Mouse (Mus musculus): ENCODE data around the gene Lce1e. TPM values are rescaled to one million over a fixed set of nuclear protein-coding genes. Genes with fewer than 3 reads are reported as not detected.

Lce1e gene
- polyA plus RNA-seq (2014; fragmentation: Illumina TruSeq; extraction: RNeasy Lipid Tissue Mini Kit (QIAGEN cat#74804); ENCODE audit: low read depth, low replicate concordance), result not detected

DNA sequence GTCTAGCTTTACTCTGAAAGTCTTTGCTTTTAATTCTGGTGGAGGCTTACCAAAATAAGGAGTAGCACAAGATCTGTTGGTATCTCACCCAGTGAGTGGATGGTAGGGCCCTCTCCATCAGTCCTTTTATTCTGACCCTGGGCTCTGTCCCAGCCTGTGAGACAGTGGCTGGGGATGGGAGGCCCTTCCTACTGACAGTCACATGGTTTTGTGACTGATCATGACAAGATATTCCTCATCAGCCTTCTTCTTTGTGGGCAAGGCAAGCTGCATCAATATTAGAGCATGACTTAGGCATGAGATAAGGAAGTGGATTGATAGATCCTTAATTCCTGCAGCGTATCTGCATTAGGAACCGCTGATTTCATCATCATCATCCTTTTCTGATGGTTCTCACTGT, at the start of gene Lce1e:
Gene Lce1e, minus strand, starts transcription at position 101 of the 400 bp plus-strand sequence.

DNA sequence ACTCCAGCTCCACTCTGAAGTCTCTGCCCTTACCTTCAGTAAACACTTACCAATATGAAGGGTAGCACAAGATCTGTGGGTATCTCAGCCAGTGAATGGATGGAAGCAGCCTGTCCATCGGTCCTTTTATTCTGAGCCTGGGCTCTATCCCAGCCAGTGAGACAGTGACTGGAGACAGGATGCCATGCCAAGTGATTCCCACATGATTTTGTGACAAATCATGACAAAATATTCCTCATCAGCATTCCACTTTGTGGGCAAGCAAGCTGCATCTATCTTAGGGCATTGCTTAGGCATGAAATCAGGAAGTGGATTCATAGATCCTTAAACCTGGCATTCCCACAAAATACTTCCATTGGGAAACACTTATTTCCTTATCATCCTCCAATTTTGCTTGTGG, 43.4 kb upstream of the Lce1e start, which contains the start of gene Lce1g:
Gene Lce1g, minus strand, starts transcription at position 101 of the 400 bp plus-strand sequence.

DNA sequence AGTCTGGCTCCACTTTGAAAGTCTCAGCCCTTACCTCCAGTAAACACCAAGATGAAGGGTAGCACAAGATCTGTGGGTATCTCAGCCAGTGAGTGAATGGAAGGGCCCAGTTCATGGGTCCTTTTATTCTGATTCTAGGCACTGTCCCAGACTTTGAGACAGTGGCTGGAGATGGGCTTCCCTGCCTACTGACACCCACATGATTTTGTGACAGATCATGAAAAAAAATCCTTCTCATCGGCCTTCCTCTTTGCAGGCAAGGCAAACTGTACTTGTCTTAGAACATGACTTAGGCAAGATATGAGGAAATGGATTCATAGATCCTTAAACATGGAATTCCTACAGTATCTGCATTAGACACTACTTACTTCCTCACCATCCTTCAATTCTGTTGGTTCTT, 30.1 kb upstream of the Lce1e start, which contains the start of gene Gm38119:
Gene Gm38119, minus strand, starts transcription at position 101 of the 400 bp plus-strand sequence.

DNA sequence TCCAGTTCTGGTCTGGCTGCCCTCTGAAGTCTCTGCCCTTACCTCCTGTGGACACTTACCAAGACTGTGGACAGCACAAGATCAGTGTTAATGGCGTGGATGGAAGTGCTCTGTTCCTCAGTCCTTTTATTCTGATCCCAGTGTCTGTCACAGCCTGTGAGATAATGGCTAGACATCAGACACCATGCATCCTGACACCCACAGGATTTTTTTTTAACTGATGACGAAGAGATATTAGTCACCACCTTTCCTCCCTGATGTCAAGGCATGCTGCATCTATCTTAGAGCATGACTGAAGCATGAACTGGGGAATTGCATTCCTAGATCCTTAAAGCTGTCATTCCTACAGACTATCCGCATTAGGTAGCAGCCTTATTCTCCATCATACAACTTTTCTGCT, 11.4 kb upstream of the Lce1e start, which contains the start of gene Lce1f:
Gene Lce1f, minus strand, starts transcription at position 101 of the 400 bp plus-strand sequence.

DNA sequence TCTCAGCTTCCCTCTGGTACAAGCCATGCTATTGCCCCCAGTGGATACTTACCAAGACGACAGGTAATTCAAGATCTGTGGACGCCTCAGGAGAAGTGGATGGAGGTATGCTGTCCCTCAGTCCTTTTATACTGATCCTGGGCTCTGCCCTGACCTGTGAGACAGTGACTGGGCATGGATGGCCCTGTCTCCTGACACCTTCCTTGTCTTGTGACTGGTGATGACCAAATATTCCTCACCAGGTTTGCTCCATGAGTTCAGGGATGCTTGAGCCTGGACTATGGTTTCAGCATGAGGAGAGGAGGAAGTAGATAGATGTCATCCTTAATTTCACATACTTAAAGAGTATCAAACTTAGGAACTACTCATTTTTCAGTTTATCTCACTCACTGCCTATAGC, 21.8 kb downstream of the Lce1e start, which contains the start of gene Lce1d:
Gene Lce1d, minus strand, starts transcription at position 101 of the 400 bp plus-strand sequence.

DNA sequence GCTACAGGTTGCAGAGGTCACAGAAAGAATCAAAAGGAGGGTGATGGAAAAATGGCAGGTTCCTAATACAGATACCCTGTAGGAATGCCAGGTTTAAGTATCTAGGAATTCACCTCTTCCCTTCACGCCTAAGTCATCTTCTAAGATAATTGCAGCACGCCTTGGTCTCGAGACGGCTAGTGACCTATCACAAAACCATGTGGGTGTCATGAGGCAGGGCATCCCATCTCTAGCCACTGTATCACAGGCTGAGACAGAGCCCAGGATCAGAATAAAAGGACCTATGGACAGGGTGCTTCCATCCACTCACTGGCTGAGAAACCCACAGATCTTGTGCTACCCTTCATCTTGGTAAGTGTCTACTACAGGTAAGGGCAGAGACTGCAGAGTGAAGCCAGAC, 29.9 kb downstream of the Lce1e start, which contains the start of gene Lce1c:
Gene Lce1c, plus strand, starts transcription at position 301 of the 400 bp plus-strand sequence.

DNA sequence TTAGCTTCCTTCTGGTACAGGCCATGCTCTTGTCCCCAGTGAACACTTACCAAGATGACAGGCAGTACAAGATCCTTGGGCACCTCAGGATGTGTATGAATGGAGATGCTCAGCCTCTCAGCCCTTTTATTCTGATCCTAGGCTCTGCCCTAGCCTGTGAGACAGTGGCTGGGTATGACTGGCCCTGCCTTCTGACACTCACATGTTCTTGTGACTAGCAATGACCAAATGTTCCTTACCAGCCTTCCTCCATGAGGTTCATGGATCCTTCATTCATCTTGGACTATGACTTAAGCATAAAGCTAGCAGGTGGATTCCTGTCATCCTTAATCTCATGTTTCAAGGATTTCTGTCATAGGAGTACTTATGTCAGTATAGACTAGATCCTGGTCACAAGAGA, 38.7 kb downstream of the Lce1e start, which contains the start of gene Lce1a2:
Gene Lce1a2, minus strand, starts transcription at position 101 of the 400 bp plus-strand sequence.

Other genes with a start within 250 kb of the Lce1e start
- gene Sprr1a, start 223.2 kb downstream of the Lce1e start, polyA plus RNA-seq (2014; fragmentation: Illumina TruSeq; extraction: RNeasy Lipid Tissue Mini Kit (QIAGEN cat#74804); ENCODE audit: low read depth, low replicate concordance), result not detected
- gene Sprr4, start 208.6 kb downstream of the Lce1e start, polyA plus RNA-seq (2014; fragmentation: Illumina TruSeq; extraction: RNeasy Lipid Tissue Mini Kit (QIAGEN cat#74804); ENCODE audit: low read depth, low replicate concordance), result not detected
- not detected for gene 2310046K23Rik, start 174.6 kb downstream of the Lce1e start, polyA plus RNA-seq (2014; fragmentation: Illumina TruSeq; extraction: RNeasy Lipid Tissue Mini Kit (QIAGEN cat#74804); ENCODE audit: low read depth, low replicate concordance)
- gene Ivl, start 135.3 kb downstream of the Lce1e start, polyA plus RNA-seq (2014; fragmentation: Illumina TruSeq; extraction: RNeasy Lipid Tissue Mini Kit (QIAGEN cat#74804); ENCODE audit: low read depth, low replicate concordance), result not detected
- gene Smcp, start 120.1 kb downstream of the Lce1e start, polyA plus RNA-seq (2014; fragmentation: Illumina TruSeq; extraction: RNeasy Lipid Tissue Mini Kit (QIAGEN cat#74804); ENCODE audit: low read depth, low replicate concordance), result 191 TPM
- not detected for gene 2210017I01Rik, start 101.6 kb downstream of the Lce1e start, polyA plus RNA-seq (2014; fragmentation: Illumina TruSeq; extraction: RNeasy Lipid Tissue Mini Kit (QIAGEN cat#74804); ENCODE audit: low read depth, low replicate concordance)
- not detected for gene Lce6a, start 87.4 kb downstream of the Lce1e start, polyA plus RNA-seq (2014; fragmentation: Illumina TruSeq; extraction: RNeasy Lipid Tissue Mini Kit (QIAGEN cat#74804); ENCODE audit: low read depth, low replicate concordance)
- gene Lce1a1, start 60.8 kb downstream of the Lce1e start, polyA plus RNA-seq (2014; fragmentation: Illumina TruSeq; extraction: RNeasy Lipid Tissue Mini Kit (QIAGEN cat#74804); ENCODE audit: low read depth, low replicate concordance), result not detected
- not detected for gene Lce1b, start 52.1 kb downstream of the Lce1e start, polyA plus RNA-seq (2014; fragmentation: Illumina TruSeq; extraction: RNeasy Lipid Tissue Mini Kit (QIAGEN cat#74804); ENCODE audit: low read depth, low replicate concordance)
- not detected for gene Lce1a2, start 38.8 kb downstream of the Lce1e start, polyA plus RNA-seq (2014; fragmentation: Illumina TruSeq; extraction: RNeasy Lipid Tissue Mini Kit (QIAGEN cat#74804); ENCODE audit: low read depth, low replicate concordance)
- gene Lce1c, start 29.8 kb downstream of the Lce1e start, polyA plus RNA-seq (2014; fragmentation: Illumina TruSeq; extraction: RNeasy Lipid Tissue Mini Kit (QIAGEN cat#74804); ENCODE audit: low read depth, low replicate concordance), result not detected
- gene Lce1d, start 21.9 kb downstream of the Lce1e start, polyA plus RNA-seq (2014; fragmentation: Illumina TruSeq; extraction: RNeasy Lipid Tissue Mini Kit (QIAGEN cat#74804); ENCODE audit: low read depth, low replicate concordance), result not detected
- not detected for gene Lce1f, start 11.3 kb upstream of the Lce1e start, polyA plus RNA-seq (2014; fragmentation: Illumina TruSeq; extraction: RNeasy Lipid Tissue Mini Kit (QIAGEN cat#74804); ENCODE audit: low read depth, low replicate concordance)
- gene Gm38119, start 30.0 kb upstream of the Lce1e start, polyA plus RNA-seq (2014; fragmentation: Illumina TruSeq; extraction: RNeasy Lipid Tissue Mini Kit (QIAGEN cat#74804); ENCODE audit: low read depth, low replicate concordance), result not detected
- gene Lce1g, start 43.3 kb upstream of the Lce1e start, polyA plus RNA-seq (2014; fragmentation: Illumina TruSeq; extraction: RNeasy Lipid Tissue Mini Kit (QIAGEN cat#74804); ENCODE audit: low read depth, low replicate concordance), result not detected
- gene Lce1h, start 56.0 kb upstream of the Lce1e start, polyA plus RNA-seq (2014; fragmentation: Illumina TruSeq; extraction: RNeasy Lipid Tissue Mini Kit (QIAGEN cat#74804); ENCODE audit: low read depth, low replicate concordance), result not detected
- gene Lce1i, start 69.8 kb upstream of the Lce1e start, polyA plus RNA-seq (2014; fragmentation: Illumina TruSeq; extraction: RNeasy Lipid Tissue Mini Kit (QIAGEN cat#74804); ENCODE audit: low read depth, low replicate concordance), result not detected
- gene Lce1j, start 81.4 kb upstream of the Lce1e start, polyA plus RNA-seq (2014; fragmentation: Illumina TruSeq; extraction: RNeasy Lipid Tissue Mini Kit (QIAGEN cat#74804); ENCODE audit: low read depth, low replicate concordance), result not detected
- gene Lce1k, start 98.8 kb upstream of the Lce1e start, polyA plus RNA-seq (2014; fragmentation: Illumina TruSeq; extraction: RNeasy Lipid Tissue Mini Kit (QIAGEN cat#74804); ENCODE audit: low read depth, low replicate concordance), result not detected
- not detected for gene Kprp, start 118.2 kb upstream of the Lce1e start, polyA plus RNA-seq (2014; fragmentation: Illumina TruSeq; extraction: RNeasy Lipid Tissue Mini Kit (QIAGEN cat#74804); ENCODE audit: low read depth, low replicate concordance)
- not detected for gene Lce1l, start 142.2 kb upstream of the Lce1e start, polyA plus RNA-seq (2014; fragmentation: Illumina TruSeq; extraction: RNeasy Lipid Tissue Mini Kit (QIAGEN cat#74804); ENCODE audit: low read depth, low replicate concordance)
- not detected for gene 2310050C09Rik, start 161.1 kb upstream of the Lce1e start, polyA plus RNA-seq (2014; fragmentation: Illumina TruSeq; extraction: RNeasy Lipid Tissue Mini Kit (QIAGEN cat#74804); ENCODE audit: low read depth, low replicate concordance)
- gene Lce3a, start 217.2 kb upstream of the Lce1e start, polyA plus RNA-seq (2014; fragmentation: Illumina TruSeq; extraction: RNeasy Lipid Tissue Mini Kit (QIAGEN cat#74804); ENCODE audit: low read depth, low replicate concordance), result not detected
- not detected for gene Lce3b, start 223.9 kb upstream of the Lce1e start, polyA plus RNA-seq (2014; fragmentation: Illumina TruSeq; extraction: RNeasy Lipid Tissue Mini Kit (QIAGEN cat#74804); ENCODE audit: low read depth, low replicate concordance)
- not detected for gene Lce3c, start 235.4 kb upstream of the Lce1e start, polyA plus RNA-seq (2014; fragmentation: Illumina TruSeq; extraction: RNeasy Lipid Tissue Mini Kit (QIAGEN cat#74804); ENCODE audit: low read depth, low replicate concordance)
- not detected for gene Lce3d, start 248.3 kb upstream of the Lce1e start, polyA plus RNA-seq (2014; fragmentation: Illumina TruSeq; extraction: RNeasy Lipid Tissue Mini Kit (QIAGEN cat#74804); ENCODE audit: low read depth, low replicate concordance)

Data from adipose tissue, adult 10 weeks (tissue).